In genomic region chr11:120160478-120160877, GRCm38 (mm10) we compare ENCODE assay signal across 9 mouse cellular contexts. TPM values are rescaled to one million over a fixed set of nuclear protein-coding genes. Genes with fewer than 3 reads are reported as not detected.
A peak's percentile ranks its signal among the peaks of the same experiment; 100 is the strongest.
DNase-seq lines count a peak whose midpoint lies in the region; ATAC-seq and TF ChIP-seq lines count a peak whose summit lies in the region.
"Had no signal": no experiment of that assay in that cellular context is flagged by ENCODE, and none has a peak within 500 bp of the region (broad histone marks: within the 10 kb centered on the region; RNA-seq: fewer than 3 reads in every experiment).

No protein-coding gene starts in this region.

- TF ChIP-seq CTCF in kidney, adult 2 months (conservative IDR thresholded peaks at IDR 0.05; ENCODE audit: insufficient read depth, insufficient read length, low read depth, low read length) = peak; percentile 75
- peak; percentile 19; the same call in 1 of the 2 replicates for TF ChIP-seq CTCF in G1E (IDR thresholded peaks at IDR 0.05; ENCODE audit: low read depth, low read length)
- TF ChIP-seq CTCF in hindbrain, postnatal 0 days (IDR thresholded peaks at IDR 0.05; ENCODE audit: low read depth) = peak; percentile 70

- TF ChIP-seq POLR2A in kidney, adult 2 months (IDR thresholded peaks at IDR 0.05; ENCODE audit: low read depth, low read length) = no peak

- no peaks in the 10 kb centered on the region for H3K4me1 ChIP-seq in kidney, adult 2 months (ENCODE audit: control insufficient read depth, insufficient read depth, low read length)
- peaks cover 31% of the 10 kb centered on the region for H3K4me1 ChIP-seq in G1E (ENCODE audit: insufficient read depth, low read depth, low read length)
- H3K4me1 ChIP-seq in hindbrain, postnatal 0 days (ENCODE audit: insufficient read depth, low read length) = no peaks in the 10 kb centered on the region

- no peaks in the 10 kb centered on the region for H3K27me3 ChIP-seq in kidney, adult 2 months (replicated peaks; ENCODE audit: control insufficient read depth, insufficient read depth, low read length)
- peaks cover 20% of the 10 kb centered on the region for H3K27me3 ChIP-seq in G1E (ENCODE audit: insufficient read depth, low read length)
- H3K27me3 ChIP-seq in hindbrain, postnatal 0 days (ENCODE audit: insufficient read depth, low read length) = no peaks in the 10 kb centered on the region

- H3K4me3 ChIP-seq in kidney, adult 2 months (ENCODE audit: insufficient read depth, low read depth, low read length) = no peak overlapping the region
- H3K4me3 ChIP-seq in G1E (ENCODE audit: low read depth, low read length) = no peak overlapping the region
- no peak overlapping the region for H3K4me3 ChIP-seq in hindbrain, postnatal 0 days (ENCODE audit: low read length)
- H3K4me3 ChIP-seq: erythroblast, embryonic 14.5 days had no signal

- DNase-seq in adrenal gland, postnatal 10 days = peak; percentile 69
- DNase-seq in adrenal gland, postnatal 4 days (ENCODE audit: low spot score in 2 of 2) = no peak
- peak; percentile 54 for DNase-seq in kidney, adult 2 months
- no peak for DNase-seq in kidney, adult 18-20 months
- DNase-seq in G1E (ENCODE audit: low spot score) = no peak
- DNase-seq in hindbrain, postnatal 0 days (ENCODE audit: low spot score) = peak; percentile 30
- no peak for DNase-seq in ovary, adult 18-20 months (ENCODE audit: low spot score)
- DNase-seq in spleen, adult 12 weeks (ENCODE audit: low spot score) = no peak

- no peaks in the 10 kb centered on the region for H3K36me3 ChIP-seq in kidney, adult 2 months (ENCODE audit: control insufficient read depth, insufficient read depth, low read length)
- H3K36me3 ChIP-seq in G1E (replicated peaks) = no peaks in the 10 kb centered on the region
- no peaks in the 10 kb centered on the region for H3K36me3 ChIP-seq in hindbrain, postnatal 0 days (ENCODE audit: insufficient read depth, low read length)

- H3K27ac ChIP-seq in kidney, adult 2 months (ENCODE audit: insufficient read depth, low read depth, low read length) = no peak overlapping the region
- H3K27ac ChIP-seq in hindbrain, postnatal 0 days = no peak overlapping the region

- 78% methylated on average over 4 of the region's 4 CpGs for WGBS in kidney, adult 2 months
- WGBS in hindbrain, postnatal 0 days = 75% methylated on average over 4 of the region's 4 CpGs

- H3K9ac ChIP-seq in hindbrain, postnatal 0 days (replicated peaks; ENCODE audit: low read length) = no peak overlapping the region

- peaks cover 2% of the 10 kb centered on the region for H3K9me3 ChIP-seq in G1E (replicated peaks)
- no peaks in the 10 kb centered on the region for H3K9me3 ChIP-seq in hindbrain, postnatal 0 days (ENCODE audit: low read length)

- ATAC-seq in G1E (ENCODE audit: extremely low read depth, insufficient number of reproducible peaks, low FRiP score, poor library complexity, severe bottlenecking) = no peak
- ATAC-seq in hindbrain, postnatal 0 days = no peak

- no peak overlapping the region for H3K4me2 ChIP-seq in hindbrain, postnatal 0 days (ENCODE audit: low read depth, low read length)

RNA-seq across cellular contexts. Expression of gene Slc38a10, which starts 9.3 kb away (rescaled TPM):
- total RNA-seq in adrenal gland, postnatal 10 days (2021) = 100 to 1,000 TPM; 113 to 117 TPM
- total RNA-seq in adrenal gland, postnatal 4 days (2021) = 100 to 1,000 TPM; 132 to 147 TPM
- polyA plus RNA-seq in kidney, adult 2 months (2012; rRNA removed) = 151 and 178 TPM in 2 replicates
- total RNA-seq in G1E (2014; fragmentation: Nextera tagmentation) (47.0 and 52.8 TPM in 2 replicates), G1E (2017) (65.4 and 69.5 TPM in 2 replicates)
- 92.4 and 92.6 TPM in 2 replicates for polyA plus RNA-seq in G1E (2012)
- total RNA-seq in hindbrain, postnatal 0 days (2014; rRNA removed) = 167 and 178 TPM in 2 replicates
- polyA plus RNA-seq in hindbrain, postnatal 0 days (2015; fragmentation: Nextera tagmentation; extraction: Ambion mirVana) = 95.9 and 101 TPM in 2 replicates

Comparison
In these comparisons a context has a peak if more than half of its experiments do, and no peak if none do; other contexts are left out.
1. DNase-seq: peak in adrenal gland, postnatal 10 days (single experiment), kidney, adult 2 months (single experiment) and hindbrain, postnatal 0 days (single experiment); none in adrenal gland, postnatal 4 days (0 of 2), kidney, adult 18-20 months (single experiment), G1E (single experiment), ovary, adult 18-20 months (single experiment) and spleen, adult 12 weeks (single experiment).
2. CTCF ChIP-seq: peak in every context shown above with its lines; median percentile 75 in kidney, adult 2 months; 70 in hindbrain, postnatal 0 days; 19 in G1E.